Mouse (Mus musculus) thymus, postnatal 14 days (tissue): ENCODE measurements around the gene Olfr732.

Experiments
- DNase-seq: peaks from one replicate; pipeline ENCODE4 v3.0.0; 2021

The Olfr732 gene

GRCm38 (mm10) chr14:50284106-50284505, at the start of gene Olfr732:
Olfr732 (minus strand) TSS chr14:50284206.
- no peak for DNase-seq

- DNase-seq = no peak
Measured at GRCm38 (mm10) chr14:50326661-50327060, 42.7 kb upstream of the Olfr732 start, which contains the start of gene Olfr734. Olfr734 (minus strand) TSS chr14:50326761.

- no peak for DNase-seq
Measured at GRCm38 (mm10) chr14:50301422-50301821, 17.4 kb upstream of the Olfr732 start, which contains the start of gene Olfr733. Olfr733 (minus strand) TSS chr14:50301522.

- DNase-seq = no peak
Measured at GRCm38 (mm10) chr14:50241766-50242165, 42.2 kb downstream of the Olfr732 start, which contains the start of gene Olfr731. Olfr731 (minus strand) TSS chr14:50241866.
